Mouse (Mus musculus) kidney, adult 2 months (tissue): ENCODE results near the gene Mrps27.

Experiments used
- CTCF ChIP-seq: fragments of 200-500 bp; conservative IDR thresholded peaks from 2 replicates; pipeline ENCODE4 v1.5.1; 2011; ENCODE audit warnings: low read depth, mild to moderate bottlenecking, control low read depth, low read length, moderate library complexity, mixed read lengths; ENCODE audit not compliant: insufficient read depth, insufficient read length
- POLR2A ChIP-seq: fragments of 200-500 bp; IDR thresholded peaks from one replicate; pipeline ENCODE4 v1.6.1; 2011; ENCODE audit warnings: low read depth, low read length, control low read depth

GRCm38 (mm10) chr13:99344599-99345575 lies at the start of gene Mrps27, which contains the start of gene Ptcd2:
- TF ChIP-seq POLR2A (no peak), CTCF (no peak)
